Mouse (Mus musculus) heart, embryonic 16.5 days (tissue): Measurements from ENCODE around the gene Cmpk2. TPM values are rescaled to one million over a fixed set of nuclear protein-coding genes. Genes with fewer than 3 reads are reported as not detected.

ENCODE experiments used
- ATAC-seq: fragments of 200-750 bp; cut with Nextera tagmentation; replicated peaks from 2 replicates; pipeline ENCODE4 v1.8.0; 2017; ENCODE audit warnings: moderate number of reproducible peaks; ENCODE audit not compliant: insufficient read depth, low FRiP score; ENCODE audit errors: extremely low read depth
- H3K27ac ChIP-seq: fragments of 300-500 bp; sonication (generic); 2 replicates; pipeline ENCODE4 v1.5.1; 2014; ENCODE audit warnings: mild to moderate bottlenecking, low read length, control low read depth, moderate library complexity
- H3K27me3 ChIP-seq: fragments of 300-500 bp; sonication (generic); 2 replicates; pipeline ENCODE4 v1.6.1; 2014; ENCODE audit warnings: low read length, mixed read lengths; ENCODE audit not compliant: control insufficient read depth, insufficient read depth
- H3K36me3 ChIP-seq: fragments of 300-500 bp; sonication (generic); 2 replicates; pipeline ENCODE4 v1.6.1; 2014; ENCODE audit not compliant: control insufficient read depth, insufficient read depth
- H3K4me1 ChIP-seq: fragments of 300-500 bp; sonication (generic); 2 replicates; pipeline ENCODE4 v1.6.1; 2014; ENCODE audit warnings: low read length, mixed read lengths; ENCODE audit not compliant: control insufficient read depth, insufficient read depth
- H3K4me2 ChIP-seq: fragments of 300-500 bp; sonication (generic); 2 replicates; pipeline ENCODE4 v1.6.1; 2014; ENCODE audit warnings: low read depth, mild to moderate bottlenecking, control low read depth, low read length
- H3K4me3 ChIP-seq: fragments of 300-500 bp; sonication (generic); 2 replicates; pipeline ENCODE4 v1.5.1; 2014; ENCODE audit warnings: mild to moderate bottlenecking, control low read depth, low read length
- H3K9ac ChIP-seq: fragments of 300-500 bp; sonication (generic); 2 replicates; pipeline ENCODE4 v1.6.1; 2014; ENCODE audit warnings: low read length, control low read depth
- H3K9me3 ChIP-seq: fragments of 300-500 bp; sonication (generic); replicated peaks from 2 replicates; pipeline ENCODE4 v1.6.1; 2016; ENCODE audit warnings: low read length; ENCODE audit not compliant: control insufficient read depth
- WGBS: fragments of 180-500 bp; shearing (Covaris S2); extraction: QIAGEN DNeasy Blood & Tissue Kit; methylation state at CpG from one replicate; pipeline ENCODE4 v1.1.7; 2014; 5-methylcytosine and 5-hydroxymethylcytosine counted together
- polyA plus RNA-seq: library from polyadenylated mRNA; unstranded; fragments of >200 nt; fragmentation: Nextera tagmentation; extraction: Ambion mirVana; gene quantifications from 2 replicates; pipeline ENCODE4 v1.2.1, GENCODE M21; 2015

Gene Cmpk2
- polyA plus RNA-seq, 1 experiment from 2014 or later = 4.1 TPM

- no peak overlapping the region for H3K27ac ChIP-seq
- H3K9ac ChIP-seq = no peak overlapping the region
- no peaks in the 10 kb centered on the region for H3K9me3 ChIP-seq
- no peaks in the 10 kb centered on the region for H3K27me3 ChIP-seq
- no peaks in the 10 kb centered on the region for H3K4me1 ChIP-seq
- no peak overlapping the region for H3K4me3 ChIP-seq
- H3K4me2 ChIP-seq = no peak overlapping the region
- H3K36me3 ChIP-seq = no peaks in the 10 kb centered on the region
- WGBS = 86% methylated on average over 3 of the region's 3 CpGs
- ATAC-seq = no peak
Measured at GRCm38 (mm10) chr12:26501042-26501441, 32.0 kb downstream of the Cmpk2 start.

- H3K4me1 ChIP-seq = no peaks in the 10 kb centered on the region
- H3K4me2 ChIP-seq = no peak overlapping the region
- no peaks in the 10 kb centered on the region for H3K36me3 ChIP-seq
- no peak overlapping the region for H3K27ac ChIP-seq
- H3K9ac ChIP-seq = no peak overlapping the region
- no peak overlapping the region for H3K4me3 ChIP-seq
- no peak for ATAC-seq
- 81% methylated on average over 4 of the region's 4 CpGs for WGBS
- no peaks in the 10 kb centered on the region for H3K27me3 ChIP-seq
- H3K9me3 ChIP-seq = no peaks in the 10 kb centered on the region
Measured at GRCm38 (mm10) chr12:26510971-26511370, 42.0 kb downstream of the Cmpk2 start.

- H3K9me3 ChIP-seq = no peaks in the 10 kb centered on the region
- no peaks in the 10 kb centered on the region for H3K36me3 ChIP-seq
- no peaks in the 10 kb centered on the region for H3K4me1 ChIP-seq
- WGBS = 65% methylated on average over 3 of the region's 3 CpGs
- no peak for ATAC-seq
- H3K27ac ChIP-seq = no peak overlapping the region
- H3K4me2 ChIP-seq = no peak overlapping the region
- no peaks in the 10 kb centered on the region for H3K27me3 ChIP-seq
- no peak overlapping the region for H3K4me3 ChIP-seq
- no peak overlapping the region for H3K9ac ChIP-seq
Measured at GRCm38 (mm10) chr12:26518206-26518605, 49.2 kb downstream of the Cmpk2 start.

GRCm38 (mm10) chr12:26524943-26525697 is 56.1 kb downstream of the Cmpk2 start:
- no peak overlapping the region for H3K9ac ChIP-seq
- peak; percentile 49; the same call in 1 of the 2 replicates for ATAC-seq
- H3K4me3 ChIP-seq = no peak overlapping the region
- no peaks in the 10 kb centered on the region for H3K36me3 ChIP-seq
- peaks cover 5% of the 10 kb centered on the region; the same call in 1 of the 2 replicates for H3K4me1 ChIP-seq
- H3K27ac ChIP-seq = no peak overlapping the region
- H3K27me3 ChIP-seq = no peaks in the 10 kb centered on the region
- no peak overlapping the region for H3K4me2 ChIP-seq
- WGBS = 49% methylated on average over 3 of the region's 3 CpGs
- H3K9me3 ChIP-seq = no peaks in the 10 kb centered on the region

GRCm38 (mm10) chr12:26525698-26526026 is 56.7 kb downstream of the Cmpk2 start:
- no peaks in the 10 kb centered on the region for H3K27me3 ChIP-seq
- no peak overlapping the region for H3K27ac ChIP-seq
- WGBS = 30% methylated on average over 5 of the region's 5 CpGs
- H3K4me1 ChIP-seq = peaks cover 5% of the 10 kb centered on the region; the same call in 1 of the 2 replicates
- no peak for ATAC-seq
- H3K9ac ChIP-seq = no peak overlapping the region
- no peaks in the 10 kb centered on the region for H3K9me3 ChIP-seq
- H3K36me3 ChIP-seq = no peaks in the 10 kb centered on the region
- H3K4me2 ChIP-seq = no peak overlapping the region
- H3K4me3 ChIP-seq = no peak overlapping the region

Other genes starting within 250 kb of the Cmpk2 start
- 12.1 and 14.6 TPM in 2 replicates for gene Rnf144a, start 54.0 kb upstream of the Cmpk2 start, polyA plus RNA-seq
- 1.9 and 2.4 TPM in 2 replicates for gene Rsad2, start 12.8 kb upstream of the Cmpk2 start, polyA plus RNA-seq